Mouse (Mus musculus): ENCODE data around the gene Slc25a39.
"Not testable (repeated sequence)": the region's sequence is repeated elsewhere in the genome, so short reads cannot be mapped to it uniquely, and the experiment has no call there.

Slc25a39 gene

GRCm38 (mm10) chr11:102410345-102410744 lies 2.6 kb upstream of the Slc25a39 start:
- not testable (repeated sequence) for DNase-seq

GRCm38 (mm10) chr11:102409795-102410330 lies 2.1 kb upstream of the Slc25a39 start:
- no peak for DNase-seq

GRCm38 (mm10) chr11:102408888-102409794 lies 1.4 kb upstream of the Slc25a39 start:
- no peak for DNase-seq

- peak; percentile 96 to 97 for DNase-seq
Observed at GRCm38 (mm10) chr11:102408344-102408876, 664 bp upstream of the Slc25a39 start.

- peak; percentile 93 to 96 for DNase-seq
Observed at GRCm38 (mm10) chr11:102406900-102407833, 579 bp downstream of the Slc25a39 start.

GRCm38 (mm10) chr11:102406401-102406800 lies 1.3 kb downstream of the Slc25a39 start:
- no peak for DNase-seq

GRCm38 (mm10) chr11:102405544-102406285 lies 2.0 kb downstream of the Slc25a39 start:
- no peak for DNase-seq

GRCm38 (mm10) chr11:102404161-102405010 lies 3.4 kb downstream of the Slc25a39 start:
- DNase-seq = no peak

- no peak for DNase-seq
Observed at GRCm38 (mm10) chr11:102403657-102404056, 4.1 kb downstream of the Slc25a39 start.

GRCm38 (mm10) chr11:102401898-102402500 lies 5.7 kb downstream of the Slc25a39 start:
- no peak for DNase-seq

GRCm38 (mm10) chr11:102400513-102401084 lies 7.1 kb downstream of the Slc25a39 start:
- DNase-seq = no peak

- DNase-seq = no peak
Observed at GRCm38 (mm10) chr11:102399610-102400072, 8.1 kb downstream of the Slc25a39 start.

GRCm38 (mm10) chr11:102399107-102399506 lies 8.6 kb downstream of the Slc25a39 start:
- no peak for DNase-seq

- no peak for DNase-seq
Observed at GRCm38 (mm10) chr11:102398007-102398825, 9.5 kb downstream of the Slc25a39 start.

- no peak for DNase-seq
Observed at GRCm38 (mm10) chr11:102396671-102397141, 11.0 kb downstream of the Slc25a39 start.

GRCm38 (mm10) chr11:102396263-102396662 lies 11.5 kb downstream of the Slc25a39 start:
- no peak for DNase-seq

GRCm38 (mm10) chr11:102395250-102395649 lies 12.5 kb downstream of the Slc25a39 start:
- no peak for DNase-seq

GRCm38 (mm10) chr11:102394421-102395124 lies 13.2 kb downstream of the Slc25a39 start:
- DNase-seq = no peak

Data from B cell, adult 2 months (primary cell).